Mouse (Mus musculus) ovary, postnatal 36 days (tissue): ENCODE measurements at regions not wholly inside any gene's neighbourhood (a gene's known extent, or its start where the extent isn't known, plus 50 kb on each side); places are given as distances from the start of the nearest gene placed in this dataset.

Experiments used
- DNase-seq: peaks from one replicate; pipeline ENCODE4 v3.0.0; 2022; ENCODE audit warnings: low spot score, mixed read lengths

DNA sequence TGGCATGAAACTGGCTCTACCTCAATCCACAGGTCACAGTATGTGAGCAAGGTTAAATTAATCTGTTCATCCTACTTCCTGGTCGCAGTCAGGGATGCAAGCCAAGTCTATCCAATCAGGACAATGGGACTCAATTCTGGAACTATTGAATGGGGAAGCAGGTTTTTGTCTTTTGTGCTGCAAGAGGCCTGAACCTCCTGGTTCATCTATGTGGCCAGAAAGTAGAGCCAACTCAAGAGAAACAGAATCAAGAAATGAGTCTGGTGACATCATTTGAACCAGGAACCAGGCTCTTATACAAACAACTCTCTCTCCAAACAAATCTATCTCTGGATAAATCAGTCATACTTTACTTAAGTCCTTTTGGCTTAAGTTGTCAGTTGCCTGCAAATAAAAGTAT lies 294.7 kb upstream of the Usp25 start:
- no peak for DNase-seq

DNA sequence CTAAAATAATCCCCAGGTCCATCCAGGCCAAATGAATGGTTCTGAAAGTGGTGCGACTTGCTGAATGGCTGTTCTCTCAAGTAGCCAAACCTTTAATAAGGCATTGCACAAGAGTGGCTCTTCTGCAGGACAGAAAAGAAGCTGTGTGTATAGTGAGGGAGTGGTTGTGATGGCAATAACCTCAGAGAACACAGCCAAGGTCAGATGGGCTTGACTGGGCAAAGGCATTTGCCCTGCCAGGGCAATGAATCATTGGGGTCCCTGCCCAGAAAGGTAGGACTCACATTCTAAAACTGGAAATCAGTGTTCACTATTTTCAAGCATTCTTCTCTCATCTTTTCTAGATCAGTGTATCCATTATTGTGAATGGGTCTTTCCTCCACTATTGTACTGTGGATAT lies 295.4 kb upstream of the Usp25 start:
- no peak for DNase-seq

DNA sequence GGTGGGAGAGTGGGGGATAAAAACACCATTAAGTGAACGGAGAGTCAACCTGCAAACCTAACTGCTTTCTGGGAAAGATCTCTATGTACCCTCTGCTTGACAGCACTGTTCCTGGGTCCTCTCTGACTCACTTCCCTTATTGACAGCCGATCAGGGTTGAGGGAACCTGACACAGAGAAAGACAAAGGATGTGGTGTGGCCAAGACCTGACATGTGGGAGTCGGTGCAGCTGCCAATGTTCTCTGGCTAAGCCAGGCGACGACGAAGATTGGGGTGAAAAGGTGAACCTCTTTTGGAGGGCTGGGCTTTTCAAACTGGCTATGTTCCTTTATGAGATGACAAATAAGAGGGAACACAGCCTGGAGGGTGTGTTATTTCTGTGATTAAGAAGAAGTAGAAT lies 318.6 kb upstream of the Usp25 start:
- DNase-seq: peak; percentile 36

DNA sequence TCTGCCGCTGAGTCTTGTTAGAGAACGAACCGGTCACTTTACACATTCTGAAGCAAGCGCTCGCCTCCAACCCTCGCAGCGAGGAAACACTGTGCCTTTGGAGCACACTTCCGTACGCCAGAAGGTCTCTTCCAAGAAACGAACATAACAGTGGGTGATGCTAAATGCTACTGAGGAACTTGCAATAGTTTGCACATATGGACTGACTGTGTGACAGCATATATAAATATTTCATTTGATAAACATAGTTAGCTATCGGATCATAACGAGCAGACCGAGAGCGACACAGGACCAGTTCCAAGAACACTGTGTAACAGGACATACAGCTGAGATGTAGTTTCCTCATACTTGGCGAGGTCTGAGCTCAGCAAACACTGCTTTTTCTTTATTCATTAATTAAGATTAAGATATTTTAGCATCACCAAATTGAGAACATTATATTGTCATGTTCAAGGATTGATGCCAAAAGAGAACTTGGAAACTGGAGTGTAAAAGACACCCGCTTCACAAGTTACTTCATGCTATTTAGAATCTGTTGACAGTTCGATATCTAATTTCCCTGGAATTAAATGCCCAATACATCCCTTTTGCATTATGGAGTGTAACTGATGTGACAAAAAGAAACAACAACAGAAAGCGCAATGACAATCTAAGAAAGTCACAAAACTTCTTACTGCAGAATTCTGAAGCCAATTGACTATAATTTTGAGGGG lies 314.3 kb upstream of the Nrip1 start:
- no peak for DNase-seq

DNA sequence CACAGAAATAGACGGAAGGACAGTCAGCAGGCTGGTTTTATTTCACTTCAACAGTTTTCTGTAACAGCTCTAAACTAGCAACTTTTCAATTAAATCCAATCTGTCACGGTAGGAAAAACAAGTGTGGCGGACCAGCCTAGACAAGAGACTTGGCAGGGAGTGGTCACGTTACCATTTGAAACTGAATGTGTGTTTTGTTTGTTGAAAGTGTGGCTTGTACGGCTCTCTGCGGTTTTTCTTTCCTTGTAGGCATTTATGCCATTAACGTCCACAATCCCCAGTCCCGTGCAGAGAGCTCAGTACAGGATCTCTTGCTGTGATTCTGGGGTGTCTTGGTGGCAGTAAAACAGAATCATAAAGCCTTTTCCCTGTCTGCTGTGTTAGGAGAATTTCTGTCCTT lies 311.9 kb upstream of the Nrip1 start:
- DNase-seq: no peak

DNA sequence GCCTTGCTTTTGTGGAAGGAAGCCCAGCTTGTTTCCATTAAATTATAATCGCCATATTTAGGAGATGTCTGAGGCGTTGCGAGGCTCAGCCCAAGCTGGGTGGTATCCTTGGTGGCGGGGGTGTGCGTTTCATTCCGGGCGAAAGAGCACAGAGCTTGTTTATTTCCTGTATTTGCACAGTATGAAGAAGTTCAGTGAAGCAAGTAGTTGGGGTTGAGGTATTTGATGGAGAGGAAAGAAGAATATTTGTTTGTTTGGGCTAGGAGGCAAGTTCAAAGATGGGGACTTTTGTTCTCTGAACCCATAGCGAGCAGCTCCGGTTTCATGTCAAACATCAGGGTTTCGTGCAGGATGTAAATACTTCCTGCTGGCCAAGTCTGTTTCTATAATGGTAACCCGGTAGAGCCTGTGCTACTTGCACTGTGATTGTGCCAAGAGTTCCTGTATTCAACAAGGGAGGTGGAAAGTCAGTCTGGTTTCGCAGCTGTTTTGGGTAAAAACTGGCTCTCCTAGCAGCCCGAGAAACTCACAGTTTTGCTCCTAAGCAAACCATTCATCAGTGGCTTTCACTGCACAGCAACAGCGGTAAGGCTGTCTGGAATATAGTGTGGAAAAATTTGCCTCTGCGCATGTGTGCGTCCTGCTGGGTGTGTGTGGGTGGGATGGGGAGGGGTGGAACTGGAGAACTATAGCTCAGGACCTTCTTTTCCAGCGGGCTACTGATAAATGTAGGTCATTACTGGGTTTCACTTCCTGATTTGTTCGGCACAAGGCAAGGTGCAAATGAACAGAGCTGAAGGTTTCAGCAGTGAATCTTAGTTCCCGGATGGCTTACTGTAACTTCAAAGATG lies 306.7 kb upstream of the Nrip1 start:
- no peak for DNase-seq

DNA sequence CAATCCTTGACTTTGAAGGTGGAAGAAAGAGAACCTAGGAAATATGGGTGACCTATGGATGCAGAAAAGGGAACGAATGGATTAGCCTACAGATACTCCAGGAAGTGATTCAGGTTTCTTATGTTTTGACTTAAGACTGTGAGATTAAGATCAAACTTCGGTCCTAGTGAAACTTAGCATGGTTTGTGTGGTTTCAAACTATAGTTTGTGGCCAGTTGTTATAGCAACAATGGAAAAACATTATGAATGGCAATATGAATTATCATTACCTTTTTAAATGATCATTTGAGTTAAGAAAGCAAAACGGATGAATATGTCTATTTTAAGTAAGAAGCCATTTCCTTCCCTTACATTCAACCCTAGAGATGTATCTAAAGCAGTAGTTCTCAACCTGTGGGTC lies 305.3 kb upstream of the Nrip1 start:
- DNase-seq: no peak

DNA sequence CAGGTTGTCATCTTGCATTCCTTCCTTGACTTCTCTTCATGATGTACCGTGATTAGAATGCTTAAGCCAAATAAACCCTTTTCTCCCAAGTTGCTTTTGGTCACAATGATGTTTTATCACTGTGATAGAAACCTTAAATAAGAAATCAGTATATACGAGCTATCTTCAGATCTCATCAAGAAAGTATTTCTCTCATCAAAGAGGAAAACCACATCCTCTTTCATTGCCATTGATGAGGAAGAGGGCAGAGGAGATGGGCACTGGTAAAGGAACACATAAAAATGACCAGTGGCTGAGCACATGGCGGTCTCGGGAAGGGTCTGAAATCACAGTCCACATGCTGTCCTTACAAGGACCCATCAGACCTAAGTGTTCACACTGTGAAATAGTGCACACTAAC lies 296.2 kb upstream of the Nrip1 start:
- DNase-seq: no peak

DNA sequence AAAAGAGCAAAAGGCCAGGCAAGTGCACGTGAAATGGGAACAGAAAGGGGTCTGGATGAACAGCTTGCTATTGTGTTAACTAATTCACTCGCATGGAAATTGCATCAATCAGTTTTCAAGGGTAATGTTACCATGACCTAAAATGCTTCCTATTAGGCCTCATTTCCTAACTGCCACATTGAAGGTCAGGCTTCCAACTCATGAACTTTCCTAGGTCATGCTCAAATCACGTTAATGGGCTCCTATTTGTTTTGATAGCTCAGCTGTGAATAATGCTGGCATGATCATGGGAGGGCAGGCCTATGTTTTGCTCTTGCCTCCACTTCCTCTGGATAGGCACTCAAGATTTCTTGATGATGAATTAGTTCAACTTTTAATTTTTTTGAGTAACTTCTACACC lies 293.4 kb upstream of the Nrip1 start:
- DNase-seq: no peak

DNA sequence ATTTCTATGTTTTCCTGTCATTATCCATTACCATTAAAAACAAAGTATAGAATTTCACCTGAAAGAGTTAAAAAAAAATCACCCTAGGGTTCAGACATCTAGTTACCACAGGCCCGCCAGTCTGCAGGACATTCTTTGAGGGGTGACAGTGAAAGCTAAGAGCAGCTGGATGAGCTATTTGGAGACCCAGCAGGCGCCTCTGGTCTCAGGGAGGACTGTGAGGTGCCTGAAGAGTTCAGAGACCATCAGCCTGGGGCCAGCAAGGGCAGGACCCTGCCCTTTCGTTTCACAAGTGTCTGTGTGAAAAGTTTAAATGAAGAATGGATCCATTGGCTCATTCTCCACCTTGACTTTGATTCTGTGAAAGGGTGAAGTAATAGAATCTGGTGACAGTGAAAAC lies 281.5 kb upstream of the Nrip1 start:
- no peak for DNase-seq

DNA sequence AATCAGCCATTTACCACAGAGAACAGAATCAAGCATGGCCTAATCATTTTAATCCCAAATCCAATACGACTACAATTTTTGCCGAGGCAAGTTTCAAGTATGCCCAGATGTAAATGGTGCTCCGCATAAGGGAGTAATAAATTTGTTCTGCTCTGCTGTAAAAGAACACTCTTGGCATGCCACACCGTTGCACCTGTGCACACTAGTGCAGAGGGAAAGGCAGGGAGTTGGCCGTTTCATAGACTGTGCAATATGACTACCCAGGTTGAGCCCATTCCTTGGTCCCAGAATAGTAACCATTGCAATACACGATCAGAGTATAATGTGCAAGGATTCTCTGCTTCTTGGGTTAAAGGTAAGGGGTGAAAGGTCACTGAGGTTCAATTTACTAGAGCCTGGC lies 270.7 kb upstream of the Nrip1 start:
- no peak for DNase-seq

DNA sequence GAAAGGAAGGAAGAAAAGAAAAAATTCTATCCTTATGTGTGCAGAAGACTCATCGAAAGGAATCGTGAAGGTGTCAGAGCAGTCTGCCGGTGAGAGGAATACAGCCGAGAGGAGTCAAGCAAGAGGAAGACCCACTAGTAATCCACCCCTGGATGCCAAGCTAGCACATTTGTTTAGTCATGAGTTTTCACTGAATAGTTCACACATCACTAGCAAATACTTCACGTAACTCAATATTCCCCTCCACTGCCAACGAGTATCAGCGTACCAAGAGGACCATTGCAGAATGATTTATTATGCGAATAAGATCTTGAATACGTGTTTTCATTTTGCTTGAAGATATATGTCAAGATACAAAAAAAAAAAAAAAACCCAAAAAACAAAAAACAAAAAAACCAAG lies 270.2 kb upstream of the Nrip1 start:
- no peak for DNase-seq

DNA sequence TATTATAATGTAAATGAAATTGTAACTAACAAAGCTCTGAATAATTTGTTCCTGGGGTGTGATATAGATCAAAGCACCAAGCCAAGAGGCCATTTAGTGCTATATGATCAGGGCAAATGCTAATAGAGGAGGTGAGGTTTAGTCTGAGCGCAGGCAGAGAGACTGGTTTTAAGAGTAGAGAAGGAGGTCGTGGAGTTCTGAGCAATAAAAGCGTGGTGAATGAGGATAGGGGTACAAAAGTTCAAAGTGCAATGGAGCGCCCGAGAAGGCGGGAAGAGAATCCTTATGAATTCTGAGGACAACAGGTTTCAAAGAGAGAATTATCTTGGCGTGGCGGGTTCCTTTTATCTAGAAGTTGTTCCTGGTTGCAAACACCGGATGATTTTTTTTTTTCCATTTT lies 261.5 kb upstream of the Nrip1 start:
- DNase-seq: no peak

DNA sequence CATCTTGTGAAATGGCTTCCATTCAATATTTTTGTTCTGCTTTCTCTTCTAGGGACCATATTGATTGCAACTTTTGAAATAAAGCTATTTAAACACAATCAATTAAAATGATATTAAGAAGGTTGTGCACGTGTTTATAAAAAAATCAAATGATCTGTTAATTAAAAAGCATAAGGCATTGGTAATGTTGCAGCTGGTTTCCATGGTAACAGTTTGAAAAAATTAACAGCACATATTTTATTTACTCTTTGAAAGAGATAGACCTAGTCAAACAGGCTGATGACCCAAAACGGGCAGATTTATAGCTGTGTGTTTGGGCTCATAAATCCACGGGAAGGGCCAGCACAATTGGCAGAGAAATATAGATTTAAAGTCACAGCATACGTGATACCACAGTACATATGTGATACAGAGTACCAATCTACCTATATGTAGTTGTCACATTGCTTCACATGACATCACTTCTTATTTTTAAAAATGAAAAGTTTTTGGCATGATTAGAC lies 260.6 kb upstream of the Nrip1 start:
- DNase-seq: no peak

DNA sequence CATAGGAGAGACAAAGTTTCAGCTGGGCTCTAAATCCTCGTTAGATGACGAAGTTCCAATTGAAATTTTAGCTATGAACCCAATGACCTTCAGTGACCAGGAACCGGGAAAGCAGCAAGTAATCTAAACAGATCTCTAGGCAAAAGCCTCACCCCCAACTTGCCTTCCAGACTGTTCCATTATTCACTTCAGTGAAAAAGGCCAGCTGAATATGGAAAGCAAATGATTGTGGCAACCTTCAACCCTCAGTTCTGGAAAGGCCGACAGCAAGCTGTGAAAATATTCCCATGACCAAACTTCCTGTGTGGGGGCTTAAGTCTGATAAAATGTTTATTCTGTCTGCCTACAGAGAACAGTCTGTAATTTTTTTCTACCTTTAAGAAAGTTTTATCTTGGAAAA lies 252.5 kb upstream of the Nrip1 start:
- DNase-seq: no peak

DNA sequence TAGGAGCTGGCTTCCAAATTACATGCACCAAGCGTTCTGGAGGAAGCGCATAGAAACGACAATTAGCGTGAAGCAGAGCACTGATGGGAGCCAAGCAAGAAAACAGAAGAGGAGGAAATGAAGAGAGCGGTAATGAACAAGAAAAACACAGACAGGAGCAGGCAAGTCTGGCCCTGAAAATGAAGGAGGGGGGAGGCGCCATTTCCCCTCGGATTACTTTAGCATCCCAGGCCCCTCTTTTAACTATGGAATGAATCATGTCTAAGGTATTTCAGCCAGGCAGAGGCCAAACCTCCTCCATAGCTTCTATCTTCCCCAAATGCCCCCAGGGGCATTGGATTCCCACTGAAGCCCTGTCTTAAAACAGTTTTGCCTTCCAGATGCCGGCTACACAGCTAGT lies 248.1 kb upstream of the Nrip1 start:
- DNase-seq: no peak

DNA sequence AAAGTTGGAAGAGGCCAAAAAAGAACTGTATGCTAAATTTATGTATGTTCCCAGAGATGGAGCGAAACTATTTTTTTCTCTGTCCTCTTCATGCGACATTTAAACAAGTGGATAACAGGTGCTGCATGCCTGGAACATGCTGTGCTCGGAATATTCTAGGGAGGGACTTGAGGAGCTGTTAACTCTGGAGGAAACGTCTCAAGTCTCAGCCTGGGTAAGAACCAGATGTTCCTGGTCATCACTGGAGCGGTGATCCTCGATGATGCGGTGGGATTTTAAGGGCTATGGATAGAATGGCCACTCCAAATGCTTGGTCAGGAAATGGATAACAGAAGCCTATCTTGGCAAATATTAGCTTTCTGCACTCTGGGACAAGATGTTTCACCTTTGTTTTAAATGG lies 244.7 kb upstream of the Nrip1 start:
- DNase-seq: no peak

DNA sequence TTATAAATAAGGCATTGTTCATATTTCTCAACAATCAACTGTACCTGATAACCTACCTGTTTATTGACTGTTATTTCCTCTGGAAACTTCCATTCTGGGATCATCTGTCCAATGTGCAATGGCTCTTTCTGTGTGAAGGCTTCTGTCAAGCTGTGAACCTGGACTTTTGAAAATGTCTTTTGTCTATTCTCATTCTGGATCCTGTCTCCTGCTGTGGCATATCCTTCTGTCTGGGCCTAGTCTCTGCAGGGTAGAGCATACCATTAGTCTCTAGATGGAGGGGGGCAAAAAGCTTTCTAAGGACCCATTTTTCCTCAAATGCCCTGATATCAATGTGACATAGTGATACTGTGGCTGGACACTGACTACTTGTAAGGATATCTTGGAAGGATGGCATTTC lies 237.4 kb upstream of the Nrip1 start:
- no peak for DNase-seq

DNA sequence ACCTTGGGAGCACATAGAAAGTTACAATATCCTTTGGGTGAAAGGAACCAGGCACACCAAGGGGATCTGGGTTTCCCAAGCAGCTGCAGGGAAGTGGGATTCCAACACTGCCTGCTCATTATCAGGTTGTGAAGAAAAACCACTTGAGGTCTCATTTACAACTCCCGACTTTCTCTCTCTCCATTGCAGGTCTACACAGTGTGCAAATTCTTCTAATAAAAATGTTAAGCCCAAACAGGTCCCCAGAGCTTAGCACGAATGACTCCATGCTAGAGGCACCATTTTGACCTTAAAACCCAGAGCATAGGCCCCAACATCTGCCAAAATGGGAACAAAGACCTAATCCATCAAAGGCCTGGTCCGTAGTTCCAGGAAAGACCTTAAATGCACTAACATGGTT lies 231.3 kb upstream of the Nrip1 start:
- no peak for DNase-seq

DNA sequence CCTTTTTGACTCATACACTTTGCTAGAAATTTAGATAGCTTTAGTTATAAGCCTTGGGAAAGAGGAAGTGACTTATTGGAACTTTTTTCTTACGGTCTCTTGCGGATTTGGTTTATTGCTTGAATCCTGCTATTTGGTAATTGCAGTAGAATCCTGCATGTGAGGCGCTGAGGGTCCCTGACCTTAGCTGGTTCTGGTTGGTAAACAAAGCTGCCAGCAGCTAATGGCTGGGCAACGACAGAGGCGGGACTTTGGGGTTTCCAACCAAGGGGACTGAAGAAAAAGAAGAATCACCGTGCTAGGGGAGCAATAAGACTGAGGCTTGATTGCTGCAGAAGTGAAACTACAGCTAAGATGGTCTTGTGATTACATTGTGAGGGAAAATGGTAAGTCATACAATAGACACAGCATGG lies 230.2 kb upstream of the Nrip1 start:
- no peak for DNase-seq

DNA sequence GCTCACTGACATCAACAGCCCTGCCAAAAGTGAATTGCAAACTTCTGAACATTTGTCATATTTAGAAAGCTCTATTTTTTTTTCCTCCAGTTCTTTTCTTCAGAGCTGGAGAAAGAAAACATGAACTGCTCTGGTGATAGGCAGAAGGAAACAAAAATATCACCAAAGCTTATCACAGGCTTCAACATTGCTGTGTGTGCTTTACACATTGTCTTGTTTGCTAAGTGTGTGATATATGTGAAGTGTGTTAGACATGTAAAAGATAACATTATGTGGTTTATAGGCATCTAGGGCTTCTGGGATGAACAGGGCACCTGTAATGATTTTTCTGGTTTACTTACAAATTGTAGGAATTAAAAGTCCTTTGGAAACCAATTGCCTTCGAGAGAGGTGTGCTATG lies 229.8 kb upstream of the Nrip1 start:
- DNase-seq: no peak

DNA sequence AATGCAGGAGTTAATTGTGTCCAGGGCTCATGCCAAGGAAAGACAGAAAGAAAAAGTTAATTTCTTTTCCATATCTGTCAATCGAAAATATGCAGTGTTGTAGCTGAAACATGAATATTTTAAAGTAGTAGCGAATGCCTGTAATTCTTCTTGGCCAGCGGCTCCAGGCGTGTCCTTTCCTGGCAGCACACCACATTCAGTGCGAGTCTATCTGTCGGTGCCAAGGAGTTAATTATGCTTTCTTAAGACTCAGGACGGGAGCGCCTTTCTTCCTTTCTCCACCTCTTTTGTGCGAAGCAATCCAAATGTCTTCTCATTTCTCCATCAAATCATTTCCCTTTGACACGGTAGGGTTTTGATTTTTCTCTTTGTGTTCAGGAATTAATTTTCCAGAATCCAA lies 226.5 kb upstream of the Nrip1 start:
- DNase-seq: peak; percentile 30

DNA sequence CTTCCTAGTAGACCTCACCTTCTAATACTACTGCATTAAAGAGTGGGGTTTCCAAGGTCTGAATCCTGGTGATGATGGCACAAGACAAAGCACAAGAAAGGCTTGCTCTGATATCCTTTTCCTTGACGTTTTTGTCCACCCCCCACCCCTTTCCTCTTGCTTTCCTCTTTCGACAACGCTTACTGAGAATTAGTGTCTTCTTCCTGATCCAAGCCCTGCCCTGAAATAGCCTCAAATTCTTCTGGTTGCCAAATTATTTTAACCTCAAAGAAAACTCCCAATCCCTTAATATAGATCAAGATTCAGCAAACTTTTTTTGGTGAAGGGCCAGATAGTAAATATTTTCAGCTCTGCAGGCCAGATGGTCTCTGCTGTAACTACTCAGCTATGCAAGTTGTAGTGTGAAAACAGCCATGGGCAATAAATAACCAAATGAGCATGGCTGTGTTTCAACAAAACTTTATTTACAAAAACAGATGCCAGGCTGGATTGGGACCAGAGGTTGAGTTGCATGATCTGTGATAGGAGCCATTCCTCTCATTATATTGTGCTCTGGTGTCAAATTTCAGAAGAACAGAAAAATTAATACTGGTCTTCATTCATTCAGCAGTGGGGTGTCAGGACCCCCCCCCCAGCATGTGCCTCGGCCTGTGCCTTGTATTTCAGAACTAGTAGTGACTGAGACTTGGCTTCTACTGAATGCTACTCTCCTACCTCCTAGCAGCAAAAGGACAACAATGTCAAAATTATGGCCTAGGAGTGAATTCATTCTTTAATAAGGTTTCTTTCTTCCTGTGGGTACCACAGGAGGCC lies 218.5 kb upstream of the Nrip1 start:
- no peak for DNase-seq
